Mouse (Mus musculus): ENCODE data around the gene Fgf18. TPM values are rescaled to one million over a fixed set of nuclear protein-coding genes. Genes with fewer than 3 reads are reported as not detected.

Gene Fgf18
- polyA plus RNA-seq, 1 experiment from 2014 or later, result 1.8 TPM

- 0 out of 2 replicates have a peak, but pooled peaks cover 5% of the 10 kb centered on the region for H3K4me1 ChIP-seq (ENCODE audit: control insufficient read depth, insufficient read depth, low read length)
- no peak overlapping the region for H3K4me3 ChIP-seq (replicated peaks; ENCODE audit: low read length)
- H3K4me2 ChIP-seq (ENCODE audit: low read depth, low read length), result no peak overlapping the region
- no peak; the same call in 1 of the 2 replicates for ATAC-seq (ENCODE audit: insufficient read depth, low FRiP score)
- no peaks in the 10 kb centered on the region for H3K9me3 ChIP-seq (replicated peaks; ENCODE audit: control insufficient read depth, low read length)
- H3K9ac ChIP-seq (ENCODE audit: low read length), result no peak overlapping the region
- WGBS, result 32% methylated on average over 20 of the region's 20 CpGs
- no peak overlapping the region for H3K27ac ChIP-seq (ENCODE audit: low read length)
- no peaks in the 10 kb centered on the region for H3K36me3 ChIP-seq (ENCODE audit: control insufficient read depth, insufficient read depth, low read length)
- H3K27me3 ChIP-seq (ENCODE audit: control insufficient read depth, insufficient read depth, low read length), result peaks cover 12% of the 10 kb centered on the region
Measured at GRCm38 (mm10) chr11:33176525-33177245, 29.5 kb upstream of the Fgf18 start.

- peaks cover 17% of the 10 kb centered on the region for H3K27me3 ChIP-seq (ENCODE audit: control insufficient read depth, insufficient read depth, low read length)
- H3K4me1 ChIP-seq (ENCODE audit: control insufficient read depth, insufficient read depth, low read length), result 0 out of 2 replicates have a peak, but pooled peaks cover 2% of the 10 kb centered on the region
- H3K4me3 ChIP-seq (replicated peaks; ENCODE audit: low read length), result no peak overlapping the region
- WGBS, result 56% methylated on average over 3 of the region's 3 CpGs
- no peak for ATAC-seq (ENCODE audit: insufficient read depth, low FRiP score)
- no peak overlapping the region for H3K27ac ChIP-seq (ENCODE audit: low read length)
- H3K36me3 ChIP-seq (ENCODE audit: control insufficient read depth, insufficient read depth, low read length), result no peaks in the 10 kb centered on the region
- no peaks in the 10 kb centered on the region for H3K9me3 ChIP-seq (replicated peaks; ENCODE audit: control insufficient read depth, low read length)
- no peak overlapping the region for H3K9ac ChIP-seq (ENCODE audit: low read length)
- H3K4me2 ChIP-seq (ENCODE audit: low read depth, low read length), result no peak overlapping the region
Measured at GRCm38 (mm10) chr11:33175768-33176167, 28.6 kb upstream of the Fgf18 start.

- Histone ChIP-seq H3K36me3 (ENCODE audit: control insufficient read depth, insufficient read depth, low read length) (no peaks in the 10 kb centered on the region), H3K9me3 (replicated peaks; ENCODE audit: control insufficient read depth, low read length) (no peaks in the 10 kb centered on the region), H3K4me1 (ENCODE audit: control insufficient read depth, insufficient read depth, low read length) (no peaks in the 10 kb centered on the region), H3K27ac (ENCODE audit: low read length) (no peak overlapping the region), H3K27me3 (ENCODE audit: control insufficient read depth, insufficient read depth, low read length) (peaks cover 10% of the 10 kb centered on the region; the same call in 1 of the 2 replicates), H3K9ac (ENCODE audit: low read length) (no peak overlapping the region), H3K4me3 (replicated peaks; ENCODE audit: low read length) (no peak overlapping the region), H3K4me2 (ENCODE audit: low read depth, low read length) (no peak overlapping the region)
- 15% methylated on average over 9 of the region's 9 CpGs for WGBS
- no peak for ATAC-seq (ENCODE audit: insufficient read depth, low FRiP score)
Measured at GRCm38 (mm10) chr11:33170489-33170888, 23.3 kb upstream of the Fgf18 start.

- peak within 1 kb of the TSS; percentile 84 for H3K4me2 ChIP-seq (ENCODE audit: low read depth, low read length)
Measured at GRCm38 (mm10) chr11:33162998-33163506, 15.9 kb upstream of the Fgf18 start, which contains the start of gene Npm1. TSS of gene Npm1 (minus strand) at chr11:33163206.

GRCm38 (mm10) chr11:33162211-33162997, 15.2 kb upstream of the Fgf18 start:
- Histone ChIP-seq H3K4me3 (replicated peaks; ENCODE audit: low read length) (peak overlapping the region; percentile 88), H3K4me1 (ENCODE audit: control insufficient read depth, insufficient read depth, low read length) (peaks cover 7% of the 10 kb centered on the region; the same call in 1 of the 2 replicates), H3K27me3 (ENCODE audit: control insufficient read depth, insufficient read depth, low read length) (no peaks in the 10 kb centered on the region), H3K9ac (ENCODE audit: low read length) (peak overlapping the region; percentile 97), H3K9me3 (replicated peaks; ENCODE audit: control insufficient read depth, low read length) (no peaks in the 10 kb centered on the region), H3K27ac (ENCODE audit: low read length) (peak overlapping the region; percentile 88), H3K4me2 (ENCODE audit: low read depth, low read length) (peak overlapping the region; percentile 84), H3K36me3 (ENCODE audit: control insufficient read depth, insufficient read depth, low read length) (peaks cover 15% of the 10 kb centered on the region; the same call in 1 of the 2 replicates)
- ATAC-seq (ENCODE audit: insufficient read depth, low FRiP score), result peak; percentile 54
- 3% methylated on average over 49 of the region's 53 CpGs for WGBS

More at GRCm38 (mm10) chr11:33162998-33163506, 15.9 kb upstream of the Fgf18 start, which contains the start of gene Npm1:
- H3K9ac ChIP-seq (ENCODE audit: low read length), result peak within 1 kb of the TSS; percentile 97
- H3K4me3 ChIP-seq (replicated peaks; ENCODE audit: low read length), result peak within 1 kb of the TSS; percentile 88
- 3% methylated on average over 49 of the region's 49 CpGs for WGBS
- ATAC-seq (ENCODE audit: insufficient read depth, low FRiP score), result peak; percentile 97
- peaks cover 7% of the 10 kb centered on the region; the same call in 1 of the 2 replicates for H3K4me1 ChIP-seq (ENCODE audit: control insufficient read depth, insufficient read depth, low read length)
- no peaks in the 10 kb centered on the region for H3K9me3 ChIP-seq (replicated peaks; ENCODE audit: control insufficient read depth, low read length)
- peaks cover 12% of the 10 kb centered on the region; the same call in 1 of the 2 replicates for H3K36me3 ChIP-seq (ENCODE audit: control insufficient read depth, insufficient read depth, low read length)
- peak within 1 kb of the TSS; percentile 97 for H3K27ac ChIP-seq (ENCODE audit: low read length)
- H3K27me3 ChIP-seq (ENCODE audit: control insufficient read depth, insufficient read depth, low read length), result no peaks in the 10 kb centered on the region

GRCm38 (mm10) chr11:33159741-33160140, 12.5 kb upstream of the Fgf18 start:
- Histone ChIP-seq H3K36me3 (ENCODE audit: control insufficient read depth, insufficient read depth, low read length) (peaks cover 24% of the 10 kb centered on the region), H3K4me3 (replicated peaks; ENCODE audit: low read length) (no peak overlapping the region), H3K9ac (ENCODE audit: low read length) (no peak overlapping the region), H3K4me1 (ENCODE audit: control insufficient read depth, insufficient read depth, low read length) (peaks cover 7% of the 10 kb centered on the region; the same call in 1 of the 2 replicates), H3K27ac (ENCODE audit: low read length) (no peak overlapping the region), H3K27me3 (ENCODE audit: control insufficient read depth, insufficient read depth, low read length) (no peaks in the 10 kb centered on the region), H3K4me2 (ENCODE audit: low read depth, low read length) (no peak overlapping the region), H3K9me3 (replicated peaks; ENCODE audit: control insufficient read depth, low read length) (no peaks in the 10 kb centered on the region)
- ATAC-seq (ENCODE audit: insufficient read depth, low FRiP score), result no peak
- 91% methylated on average over 3 of the region's 3 CpGs for WGBS

- no peak for ATAC-seq (ENCODE audit: insufficient read depth, low FRiP score)
- Histone ChIP-seq H3K9ac (ENCODE audit: low read length) (no peak overlapping the region), H3K4me2 (ENCODE audit: low read depth, low read length) (no peak overlapping the region), H3K9me3 (replicated peaks; ENCODE audit: control insufficient read depth, low read length) (no peaks in the 10 kb centered on the region), H3K27me3 (ENCODE audit: control insufficient read depth, insufficient read depth, low read length) (no peaks in the 10 kb centered on the region), H3K4me1 (ENCODE audit: control insufficient read depth, insufficient read depth, low read length) (peaks cover 2% of the 10 kb centered on the region; the same call in 1 of the 2 replicates), H3K27ac (ENCODE audit: low read length) (no peak overlapping the region), H3K36me3 (ENCODE audit: control insufficient read depth, insufficient read depth, low read length) (peaks cover 26% of the 10 kb centered on the region), H3K4me3 (replicated peaks; ENCODE audit: low read length) (no peak overlapping the region)
- 65% methylated on average over 2 of the region's 2 CpGs for WGBS
Measured at GRCm38 (mm10) chr11:33157453-33158196, 10.4 kb upstream of the Fgf18 start.

GRCm38 (mm10) chr11:33156436-33157015, 9.3 kb upstream of the Fgf18 start:
- Histone ChIP-seq H3K9ac (ENCODE audit: low read length) (no peak overlapping the region), H3K4me1 (ENCODE audit: control insufficient read depth, insufficient read depth, low read length) (peaks cover 2% of the 10 kb centered on the region; the same call in 1 of the 2 replicates), H3K9me3 (replicated peaks; ENCODE audit: control insufficient read depth, low read length) (no peaks in the 10 kb centered on the region), H3K4me2 (ENCODE audit: low read depth, low read length) (no peak overlapping the region), H3K36me3 (ENCODE audit: control insufficient read depth, insufficient read depth, low read length) (peaks cover 26% of the 10 kb centered on the region), H3K27me3 (ENCODE audit: control insufficient read depth, insufficient read depth, low read length) (no peaks in the 10 kb centered on the region), H3K4me3 (replicated peaks; ENCODE audit: low read length) (no peak overlapping the region), H3K27ac (ENCODE audit: low read length) (no peak overlapping the region)
- ATAC-seq (ENCODE audit: insufficient read depth, low FRiP score), result no peak
- WGBS, result 73% methylated on average over 4 of the region's 4 CpGs
